Mouse (Mus musculus) spleen, adult 2 months (tissue): ENCODE results near the gene Asz1. TPM values are rescaled to one million over a fixed set of nuclear protein-coding genes. Genes with fewer than 3 reads are reported as not detected.

ENCODE experiments used
- DNase-seq, 2 experiments: peaks; one replicate each; pipeline versions ENCODE4 v3.0.0 to v3.0.0-alpha.2; 2012 to 2021; ENCODE audit warnings: low spot score in 2 of 2, low read depth in 1 of 2
- H3K27ac ChIP-seq: fragments of 200-500 bp; 2 replicates; pipeline ENCODE4 v1.5.1; 2012; ENCODE audit warnings: low read length, inconsistent platforms; ENCODE audit not compliant: insufficient read depth
- H3K27me3 ChIP-seq: fragments of 200-500 bp; 2 replicates; pipeline ENCODE4 v1.6.1; 2012; ENCODE audit warnings: mild to moderate bottlenecking, moderate library complexity, low read length, inconsistent platforms; ENCODE audit not compliant: control insufficient read depth, insufficient read depth
- H3K36me3 ChIP-seq: fragments of 200-500 bp; 2 replicates; pipeline ENCODE4 v1.6.1; 2012; ENCODE audit warnings: mild to moderate bottlenecking, low read length, inconsistent platforms; ENCODE audit not compliant: control insufficient read depth, insufficient read depth
- H3K4me1 ChIP-seq: fragments of 200-500 bp; 2 replicates; pipeline ENCODE4 v1.6.1; 2011; ENCODE audit warnings: inconsistent platforms; ENCODE audit not compliant: control insufficient read depth, insufficient read depth, insufficient read length
- H3K4me3 ChIP-seq: fragments of 200-500 bp; 2 replicates; pipeline ENCODE4 v1.5.1; 2011; ENCODE audit warnings: mild to moderate bottlenecking, inconsistent platforms; ENCODE audit not compliant: insufficient read depth, insufficient read length; ENCODE audit errors: extremely low read depth
- CTCF ChIP-seq: fragments of 200-500 bp; IDR thresholded peaks from 2 replicates; pipeline ENCODE4 v1.5.1; 2011; ENCODE audit warnings: mild to moderate bottlenecking, inconsistent platforms; ENCODE audit not compliant: insufficient read depth, insufficient read length, insufficient replicate concordance; ENCODE audit errors: extremely low read depth
- POLR2A ChIP-seq: fragments of 200-500 bp; IDR thresholded peaks from 2 replicates; pipeline ENCODE4 v1.6.1; 2011; ENCODE audit warnings: low read depth, low read length, inconsistent platforms
- WGBS: fragments of 180-500 bp; shearing (Covaris S2); methylation state at CpG from one replicate; pipeline ENCODE4 v1.1.7; 2018; 5-methylcytosine and 5-hydroxymethylcytosine counted together
- polyA plus RNA-seq: library from polyadenylated mRNA; depleted of rRNA; stranded (reverse); fragments of >200 nt; gene quantifications from 2 replicates; pipeline ENCODE4 v1.2.3, GENCODE M21; 2012; rRNA removed

The Asz1 gene
- polyA plus RNA-seq, 1 experiment, result not detected

- TF ChIP-seq POLR2A (no peak), CTCF (no peak)
- Histone ChIP-seq H3K4me1 (no peaks in the 10 kb centered on the region), H3K36me3 (no peaks in the 10 kb centered on the region), H3K27ac (no peak overlapping the region), H3K27me3 (no peaks in the 10 kb centered on the region), H3K4me3 (no peak overlapping the region)
- 76% methylated on average over 3 of the region's 3 CpGs for WGBS
- DNase-seq, result no peak
Measured at GRCm38 (mm10) chr6:18007356-18007755, 101.5 kb downstream of the Asz1 start.

GRCm38 (mm10) chr6:18002065-18002464, 106.8 kb downstream of the Asz1 start:
- H3K27me3 ChIP-seq, result no peaks in the 10 kb centered on the region
- H3K36me3 ChIP-seq, result no peaks in the 10 kb centered on the region
- TF ChIP-seq POLR2A (no peak), CTCF (no peak)
- no peak overlapping the region for H3K27ac ChIP-seq
- no peaks in the 10 kb centered on the region for H3K4me1 ChIP-seq
- 88% methylated on average over 6 of the region's 6 CpGs for WGBS
- no peak for DNase-seq
- H3K4me3 ChIP-seq, result no peak overlapping the region

Other genes starting within 250 kb of the Asz1 start
- 1.3 and 1.4 TPM in 2 replicates for gene Wnt2, start 78.5 kb downstream of the Asz1 start, polyA plus RNA-seq
- 0.01 TPM in 1 of 2 replicates, not detected in the other for gene Cftr, start 61.6 kb upstream of the Asz1 start, polyA plus RNA-seq